Mouse (Mus musculus) hematopoietic stem cell, adult 5-6 weeks (primary cell): ENCODE results near the gene Zfp384. TPM values are rescaled to one million over a fixed set of nuclear protein-coding genes. Genes with fewer than 3 reads are reported as not detected.

Experiments used
- ATAC-seq, 2 experiments: fragments of 125-278 bp in 1 of 2; replicated peaks in 1 of 2; 2 replicates each; pipeline ENCODE4 v1.8.0; 2016 to 2017; ENCODE audit warnings: inconsistent platforms in 2 of 2, mild to moderate bottlenecking in 2 of 2, moderate number of reproducible peaks in 2 of 2, low read depth in 1 of 2, moderate TSS enrichment in 1 of 2; ENCODE audit not compliant: low FRiP score in 2 of 2, poor library complexity in 2 of 2, severe bottlenecking in 2 of 2, insufficient read depth in 1 of 2, low TSS enrichment in 1 of 2
- total RNA-seq: library from RNA; stranded (forward); fragments of 172-1452, 232-1000 nt; gene quantifications from 2 replicates; pipeline ENCODE4 v1.2.3, GENCODE M21; 2017

The Zfp384 gene
- total RNA-seq = 29.0 and 29.2 TPM in 2 replicates

- no peak for ATAC-seq
Observed at GRCm38 (mm10) chr6:125009129-125009180, at the start of gene Zfp384. Zfp384 (plus strand) TSS chr6:125009145.

GRCm38 (mm10) chr6:124959960-124960359 is 49.0 kb upstream of the Zfp384 start:
- 0 out of 4 replicates have a peak, but pooled peaks of 1 of the 2 experiments have one; percentile 2 for ATAC-seq

GRCm38 (mm10) chr6:124961021-124961420 is 47.9 kb upstream of the Zfp384 start:
- ATAC-seq = no peak

DNA sequence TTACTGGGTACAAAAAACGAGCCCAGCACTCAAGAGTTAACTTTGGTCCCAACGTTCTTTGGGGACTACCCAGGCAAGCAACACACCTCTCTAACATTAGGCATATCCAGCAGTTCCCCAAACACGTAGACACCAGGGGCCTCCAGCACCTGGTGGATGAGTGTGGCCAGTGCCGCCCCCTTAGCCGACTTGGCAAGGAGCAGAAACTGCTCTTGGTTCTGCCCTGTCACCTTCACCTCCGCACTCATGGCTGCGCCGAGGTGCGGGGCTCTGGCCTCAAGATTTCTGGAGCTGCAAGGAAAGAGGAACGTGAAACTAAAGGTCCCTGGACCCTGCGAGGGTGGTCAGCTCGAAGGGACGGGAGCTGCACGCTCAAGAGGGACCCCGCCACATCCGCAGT is 44.3 kb upstream of the Zfp384 start:
- peak; percentile 18 to 23; a peak in 1 of 4 replicates for ATAC-seq

GRCm38 (mm10) chr6:124965088-124965719 is 43.7 kb upstream of the Zfp384 start, which contains the start of gene Cops7a:
Cops7a (minus strand) TSS chr6:124965538.
- ATAC-seq = peak; percentile 70 to 83

GRCm38 (mm10) chr6:124965747-124966146 is 43.2 kb upstream of the Zfp384 start:
- no peak for ATAC-seq

DNA sequence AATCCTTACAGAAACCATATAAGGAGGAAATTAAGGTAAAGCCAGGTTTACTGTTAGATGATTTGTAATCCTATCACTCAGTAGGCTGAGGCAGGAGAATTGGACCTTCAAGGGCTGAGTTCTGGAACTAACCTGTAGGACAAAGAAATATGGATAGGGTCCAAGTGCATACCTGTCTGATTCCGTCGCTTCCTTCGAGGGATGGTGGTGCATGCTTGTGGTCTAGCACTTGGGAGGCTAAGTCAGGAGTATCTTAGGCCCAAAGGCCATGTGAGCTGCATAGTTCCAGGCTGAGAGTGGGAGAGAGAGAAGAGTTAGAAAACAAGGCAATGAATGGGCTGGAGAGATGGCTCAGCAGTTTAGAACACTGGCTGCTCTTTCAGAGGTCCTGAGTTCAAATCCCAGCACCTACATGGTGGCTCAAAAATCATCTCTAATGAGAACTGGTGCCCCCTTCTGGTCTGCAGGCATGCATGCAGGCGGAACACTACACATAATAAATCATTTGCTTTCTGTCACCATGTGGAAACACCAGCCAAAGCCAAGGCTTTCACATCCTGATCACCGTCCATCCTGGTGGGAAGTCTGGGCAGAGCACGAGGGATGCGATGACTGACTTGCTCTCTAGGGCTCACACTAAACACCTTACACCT is 42.4 kb upstream of the Zfp384 start:
- no peak for ATAC-seq

- no peak for ATAC-seq
Observed at GRCm38 (mm10) chr6:124967766-124968165, 41.2 kb upstream of the Zfp384 start.

- no peak for ATAC-seq
Observed at GRCm38 (mm10) chr6:124992241-124992640, 16.7 kb upstream of the Zfp384 start.

DNA sequence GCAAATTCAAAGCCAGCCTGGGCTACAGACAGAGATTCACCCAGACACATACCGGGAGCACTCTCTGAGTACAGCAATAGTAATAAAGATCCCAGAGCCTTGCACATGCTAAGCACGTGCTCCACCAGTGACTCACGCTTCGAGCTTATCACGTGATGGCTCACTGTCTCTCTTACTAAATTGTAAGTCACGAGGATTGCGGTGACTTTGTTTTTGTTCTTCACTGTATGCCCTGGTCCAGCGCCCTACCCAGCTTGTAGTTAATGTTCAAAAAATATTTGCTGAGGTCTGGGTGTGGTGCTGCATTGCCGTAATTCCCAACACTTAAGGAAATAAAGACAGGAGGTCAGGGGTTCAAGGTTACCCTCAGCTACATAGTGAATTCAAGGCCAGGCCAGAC is 15.6 kb upstream of the Zfp384 start:
- no peak for ATAC-seq

DNA sequence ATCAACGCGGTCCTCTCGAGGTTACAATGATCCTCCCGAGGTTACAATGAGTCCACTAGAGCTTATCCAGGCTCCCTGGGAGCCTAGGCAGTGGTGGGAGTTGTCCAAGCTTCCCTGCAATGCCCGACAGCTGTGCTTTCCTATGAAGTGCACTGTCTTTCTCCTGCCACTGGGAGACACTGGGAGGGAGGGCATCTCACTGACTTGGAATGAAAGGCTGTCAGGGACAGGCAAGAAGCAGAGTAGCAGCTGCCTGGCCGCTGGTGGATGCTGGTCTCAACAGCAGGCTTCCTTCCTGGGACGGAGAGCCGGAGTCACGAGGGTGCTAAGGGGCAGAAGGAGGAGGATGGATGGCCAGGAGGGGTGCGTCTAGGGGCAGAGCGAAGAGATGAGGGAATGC is 15.1 kb upstream of the Zfp384 start:
- no peak for ATAC-seq

DNA sequence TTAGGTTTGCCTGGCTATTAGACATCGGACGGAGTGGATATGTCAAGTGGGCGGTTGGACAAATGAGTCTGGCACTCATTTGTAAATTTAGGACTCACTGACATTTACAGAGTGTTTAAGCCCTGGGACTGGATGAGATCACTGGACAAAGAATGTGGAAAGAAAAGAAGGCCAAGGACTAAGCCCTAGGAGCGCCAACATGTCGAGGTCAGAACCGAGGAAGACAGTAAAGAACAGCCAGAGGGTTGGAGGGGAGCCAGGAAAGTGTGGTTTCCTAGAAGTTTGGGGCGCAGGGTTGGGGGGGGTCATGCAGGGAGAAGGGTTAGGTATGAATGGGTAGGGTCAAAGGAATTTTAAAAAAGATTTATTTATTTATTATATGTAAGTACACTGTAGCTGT is 13.7 kb upstream of the Zfp384 start:
- ATAC-seq = no peak

GRCm38 (mm10) chr6:124995831-124996403 is 13.0 kb upstream of the Zfp384 start:
- ATAC-seq = no peak

GRCm38 (mm10) chr6:124996551-124997501 is 12.1 kb upstream of the Zfp384 start, which contains the start of gene Pianp:
Pianp (plus strand) TSS chr6:124996694.
- ATAC-seq = peak; percentile 70 to 75

DNA sequence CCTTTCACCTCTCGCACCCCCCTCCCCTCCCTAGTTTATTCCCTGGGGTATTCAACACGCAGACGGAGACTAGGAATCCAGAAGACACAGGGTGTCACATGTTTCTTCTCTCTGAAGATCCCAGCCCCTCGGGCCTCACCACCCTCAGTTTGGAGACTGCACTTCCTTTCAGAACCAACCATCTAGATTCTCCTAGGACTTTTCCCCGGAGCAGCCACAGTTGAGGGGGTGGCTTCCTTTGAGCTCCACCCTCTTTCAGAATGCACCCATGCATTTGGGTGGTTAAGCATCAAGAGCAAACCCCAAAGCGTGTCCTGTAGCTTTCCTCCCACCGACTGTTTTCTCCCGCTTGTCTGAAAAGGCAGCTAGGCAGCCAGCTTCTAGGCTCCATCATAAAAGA is 10.9 kb upstream of the Zfp384 start:
- no peak for ATAC-seq

GRCm38 (mm10) chr6:124999091-124999490 is 9.9 kb upstream of the Zfp384 start:
- ATAC-seq = no peak

DNA sequence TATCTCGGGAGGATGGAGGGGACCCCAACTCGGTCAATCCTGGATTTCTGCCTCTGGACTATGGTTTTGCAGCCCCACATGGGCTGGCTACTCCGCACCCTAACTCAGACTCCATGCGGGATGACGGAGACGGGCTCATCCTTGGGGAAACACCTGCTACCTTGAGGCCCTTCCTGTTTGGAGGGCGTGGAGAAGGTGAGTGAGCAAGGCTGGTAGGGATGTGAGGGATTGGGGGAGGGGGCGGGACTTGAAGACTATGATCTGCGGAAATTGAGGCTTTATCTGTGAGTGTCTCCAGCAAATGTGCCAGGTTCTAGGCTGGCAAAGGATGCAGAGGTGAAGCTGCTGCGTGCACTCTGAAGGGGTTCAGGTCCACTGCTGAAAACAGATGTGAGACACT is 9.4 kb upstream of the Zfp384 start:
- no peak for ATAC-seq

GRCm38 (mm10) chr6:125003706-125004105 is 5.2 kb upstream of the Zfp384 start:
- no peak for ATAC-seq
